Mouse (Mus musculus) heart, adult 18-20 months (tissue): Measurements from ENCODE around the gene Mgat4a. TPM values are rescaled to one million over a fixed set of nuclear protein-coding genes. Genes with fewer than 3 reads are reported as not detected.
A peak's percentile ranks its signal among the peaks of the same experiment; 100 is the strongest.
"Not testable (repeated sequence)": the region's sequence is repeated elsewhere in the genome, so short reads cannot be mapped to it uniquely, and the experiment has no call there.

ENCODE experiments used
- DNase-seq, 2 experiments: peaks; one replicate each; pipeline ENCODE4 v3.0.0; 2021 to 2022; ENCODE audit warnings: mixed read lengths in 1 of 2
- total RNA-seq, 2 experiments: library from RNA; stranded (reverse); gene quantifications; 2 replicates each; pipeline ENCODE4 v1.2.3; 2021

The Mgat4a gene
- total RNA-seq, 2 experiments from 2014 or later = 13.0 to 15.4 TPM

DNA sequence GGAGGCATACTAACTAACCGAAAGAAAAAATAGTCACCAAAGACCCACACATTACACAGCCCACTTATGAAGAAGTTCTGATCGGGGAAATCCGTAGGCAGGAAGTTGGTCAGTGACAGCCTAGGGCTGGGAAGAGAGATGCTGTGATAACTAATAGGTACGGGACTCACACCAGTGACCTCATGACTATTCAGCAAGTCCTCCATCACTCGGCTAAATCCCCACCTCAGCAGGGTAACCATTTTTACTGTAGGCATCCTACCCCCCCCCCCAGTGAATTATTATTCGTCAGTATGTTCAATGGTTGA, 8.3 kb downstream of the Mgat4a start:
- DNase-seq = no peak

DNA sequence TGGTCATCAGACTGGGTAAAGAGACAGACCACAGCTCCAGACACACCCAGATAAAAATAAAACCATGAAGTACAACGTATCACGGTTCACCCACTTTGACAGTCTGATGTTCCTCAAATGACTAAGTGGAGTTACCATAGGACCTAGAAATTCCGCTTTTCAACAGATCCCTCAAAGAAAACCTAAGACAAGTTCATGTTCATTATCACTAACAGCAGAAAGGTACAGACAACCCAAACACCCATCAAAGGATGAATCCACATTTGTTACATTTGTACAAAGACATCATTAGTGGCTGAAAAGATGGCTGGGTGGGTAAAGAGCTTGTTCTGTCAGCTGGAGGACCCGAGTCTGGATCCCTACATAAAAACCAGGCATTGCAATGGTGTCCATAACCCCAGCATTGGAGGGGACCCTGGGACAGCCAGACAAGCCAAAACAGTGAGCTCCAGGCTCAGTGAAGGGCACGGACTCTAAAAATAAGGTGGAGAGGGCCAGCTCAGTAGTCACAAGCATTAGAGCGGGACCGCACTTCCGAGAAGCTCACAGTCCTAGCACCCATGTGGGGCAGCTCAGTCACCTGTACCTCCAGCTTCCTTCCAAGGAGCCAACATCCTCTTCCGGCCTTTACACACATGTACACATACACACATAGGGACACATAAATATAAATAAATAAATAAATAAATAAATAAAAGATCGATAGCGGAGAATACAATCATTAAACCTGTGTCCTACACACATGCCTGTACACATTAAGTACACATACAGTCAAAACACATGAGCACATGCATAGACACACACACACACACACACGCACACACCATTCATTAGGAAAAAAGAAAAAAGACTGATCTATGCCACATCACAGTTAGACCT, 8.9 kb downstream of the Mgat4a start:
- DNase-seq = no peak

DNA sequence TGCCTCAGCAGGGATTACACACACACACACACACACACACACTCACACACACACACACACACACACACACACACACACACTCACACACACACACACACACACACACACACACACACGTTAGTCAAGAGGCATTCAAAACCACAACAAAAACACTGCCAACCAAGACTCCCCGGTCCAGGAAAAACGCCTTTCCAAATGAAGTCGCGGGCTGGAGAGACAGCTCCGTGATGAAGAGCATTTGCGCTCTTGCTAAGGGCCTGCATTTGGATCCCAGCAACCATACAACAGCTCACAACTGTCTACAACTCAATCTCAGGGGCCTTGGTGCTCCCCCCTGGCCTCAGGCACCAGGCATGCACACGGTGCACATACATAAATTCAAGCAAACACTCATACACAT, 10.8 kb downstream of the Mgat4a start:
- no peak for DNase-seq

DNA sequence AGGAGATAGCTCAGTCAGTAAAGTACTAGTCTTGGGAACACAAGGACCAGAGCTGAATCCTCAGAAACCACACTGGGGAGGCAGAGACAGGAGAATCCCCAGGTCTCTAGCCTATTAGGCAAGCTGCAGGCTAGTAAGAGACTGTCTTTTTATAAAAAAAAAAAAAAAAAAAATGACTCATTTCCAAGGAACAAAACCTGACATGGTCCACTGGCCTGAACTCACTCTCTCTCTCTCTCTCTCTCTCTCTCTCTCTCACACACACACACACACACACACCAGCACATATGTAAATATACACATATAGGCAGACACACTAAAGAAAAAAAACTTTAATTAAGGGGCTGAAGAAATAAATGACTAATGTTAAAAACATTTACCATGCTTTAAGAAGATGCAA, 14.6 kb downstream of the Mgat4a start:
- no peak for DNase-seq

DNA sequence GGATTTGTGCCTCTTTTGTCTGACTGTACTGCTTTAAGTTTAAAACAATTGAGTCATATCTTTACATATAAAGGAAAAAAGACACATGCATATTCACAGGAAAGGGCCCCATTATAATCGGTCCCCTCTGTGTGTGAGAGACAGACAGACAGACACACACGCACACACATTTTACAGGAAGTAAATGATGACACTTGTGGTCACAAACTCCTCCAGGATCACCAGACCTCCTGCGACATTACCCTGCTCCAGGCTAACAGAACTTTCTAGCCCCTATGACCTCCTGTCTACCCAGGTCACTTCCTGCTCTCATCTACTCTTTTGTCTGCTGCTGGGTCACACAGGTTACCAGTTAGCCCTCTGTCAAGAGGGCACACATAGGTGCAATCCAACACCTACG, 16.1 kb downstream of the Mgat4a start:
- DNase-seq = no peak

DNA sequence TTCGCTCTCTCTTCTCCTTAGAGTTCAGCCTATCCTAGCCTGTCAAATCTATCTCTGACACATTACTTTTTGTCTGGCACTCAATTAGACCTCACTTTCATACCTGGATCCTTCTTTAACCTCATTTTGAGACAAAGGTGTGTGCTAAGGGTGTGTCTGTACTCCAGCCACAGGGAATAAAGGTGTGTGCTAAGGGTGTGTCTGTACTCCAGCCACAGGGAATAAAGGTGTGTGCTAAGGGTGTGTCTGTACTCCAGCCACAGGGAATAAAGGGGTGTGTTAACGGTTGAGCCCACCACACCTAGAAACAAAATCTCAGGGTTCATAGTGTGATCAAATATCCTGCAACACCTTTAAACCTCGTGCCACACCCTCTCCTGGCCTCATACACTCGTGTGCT, 16.7 kb downstream of the Mgat4a start:
- not testable (repeated sequence) for DNase-seq

DNA sequence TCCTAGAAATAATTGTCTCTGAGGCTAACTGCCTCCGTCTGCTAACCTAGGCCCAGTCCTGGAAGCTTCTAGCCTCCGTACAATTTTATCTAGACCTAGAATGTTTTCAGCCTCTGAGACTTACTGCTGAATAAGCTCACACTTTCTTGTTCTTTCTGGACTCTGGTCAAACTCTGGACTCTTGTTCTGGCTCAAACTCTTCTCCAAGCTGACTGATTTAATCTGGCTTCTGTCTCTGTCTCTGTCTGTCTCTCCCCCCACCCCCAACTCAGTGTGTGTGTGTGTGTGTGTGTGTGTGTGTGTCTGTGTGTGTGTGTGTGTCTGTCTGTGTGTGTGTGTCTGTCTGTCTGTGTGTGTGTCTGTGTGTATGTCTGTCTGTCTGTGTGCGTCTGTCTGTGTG, 17.3 kb downstream of the Mgat4a start:
- not testable (repeated sequence) for DNase-seq

DNA sequence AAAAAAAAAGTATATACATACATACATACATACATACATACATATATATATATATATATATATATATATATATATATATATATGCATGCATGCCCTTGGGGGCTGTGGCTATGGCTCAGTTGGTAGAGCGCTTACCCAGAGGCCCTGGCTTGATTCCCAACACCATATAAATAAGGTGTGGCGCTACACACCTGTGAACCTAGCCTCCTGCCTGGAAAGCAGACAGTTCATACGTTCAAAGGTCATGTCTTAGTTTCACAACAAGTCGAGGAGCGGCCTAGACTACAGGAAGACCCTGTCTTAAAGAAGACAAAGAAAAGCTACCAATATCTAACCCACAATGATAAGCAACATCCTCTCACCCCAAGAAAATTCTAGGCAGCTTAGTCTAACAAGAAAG, 18.7 kb downstream of the Mgat4a start:
- no peak for DNase-seq

DNA sequence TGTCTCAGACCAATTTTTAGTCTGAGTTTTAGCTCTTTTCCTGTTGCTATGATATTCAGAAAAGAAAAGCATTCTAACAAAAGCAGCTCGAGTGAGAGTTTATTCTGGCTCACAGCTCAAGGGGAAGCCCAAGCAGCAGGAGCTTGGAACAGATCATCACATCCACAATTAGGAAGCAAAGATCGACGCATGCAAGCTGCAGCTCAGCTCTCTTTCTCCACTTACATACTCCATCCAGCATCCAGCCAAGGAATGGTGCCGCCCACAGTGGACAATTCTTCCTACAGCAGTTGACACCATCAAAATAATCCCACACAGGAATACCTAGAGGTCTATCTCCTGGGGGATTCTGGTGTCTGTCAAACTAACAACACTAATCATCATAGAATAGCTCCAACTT, 22.0 kb downstream of the Mgat4a start:
- no peak for DNase-seq

DNA sequence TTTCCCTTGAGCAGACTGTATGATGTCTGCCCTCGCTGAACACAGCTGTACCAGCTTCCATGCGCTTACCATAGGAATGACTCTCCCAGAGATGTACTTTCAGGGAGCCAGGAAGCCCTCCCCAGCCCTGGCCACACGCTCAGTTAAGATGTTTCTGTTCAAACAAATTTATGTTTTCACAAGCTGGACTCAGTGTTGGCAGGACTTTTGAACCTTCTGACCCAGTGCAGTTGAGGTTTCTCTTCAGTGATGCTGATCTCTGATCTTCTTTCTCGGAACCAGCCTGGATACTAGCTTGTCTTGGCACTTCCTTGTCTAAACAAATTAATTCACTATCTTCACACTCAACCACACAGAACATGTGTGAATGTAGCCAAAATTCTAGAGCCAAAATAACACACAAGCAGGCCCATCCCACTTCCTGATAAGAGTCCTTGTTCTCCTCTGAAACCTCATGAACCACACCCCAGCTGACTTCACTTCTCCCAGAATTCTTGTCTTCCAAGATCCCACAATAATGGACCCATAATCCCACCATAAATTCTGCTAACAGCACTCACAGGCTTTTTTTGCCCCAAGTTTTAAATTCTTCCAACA, 22.6 kb downstream of the Mgat4a start:
- DNase-seq = peak; percentile 57 to 83

DNA sequence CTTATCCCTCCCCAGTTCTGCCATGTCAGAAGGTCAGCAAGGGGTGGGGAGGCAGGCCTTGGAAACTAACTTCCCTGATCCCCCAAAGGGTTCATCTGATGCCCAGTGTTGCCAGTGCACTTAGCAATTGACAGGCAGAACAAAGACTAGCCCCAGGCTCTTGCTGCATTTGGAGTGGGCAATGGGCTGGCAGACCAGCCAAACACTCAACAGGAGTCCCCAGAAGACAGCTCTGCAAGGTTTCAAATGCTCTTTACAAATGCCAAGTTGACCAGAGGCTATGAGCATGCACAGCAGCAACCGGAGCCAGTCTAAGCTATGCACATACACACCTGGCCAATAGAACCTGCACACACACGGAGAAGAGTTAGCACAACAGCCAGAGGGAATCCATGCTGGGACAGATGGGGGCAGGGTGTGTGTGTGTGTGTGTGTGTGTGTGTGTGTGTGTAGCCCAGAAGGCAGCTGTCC, 27.8 kb downstream of the Mgat4a start:
- DNase-seq = no peak

DNA sequence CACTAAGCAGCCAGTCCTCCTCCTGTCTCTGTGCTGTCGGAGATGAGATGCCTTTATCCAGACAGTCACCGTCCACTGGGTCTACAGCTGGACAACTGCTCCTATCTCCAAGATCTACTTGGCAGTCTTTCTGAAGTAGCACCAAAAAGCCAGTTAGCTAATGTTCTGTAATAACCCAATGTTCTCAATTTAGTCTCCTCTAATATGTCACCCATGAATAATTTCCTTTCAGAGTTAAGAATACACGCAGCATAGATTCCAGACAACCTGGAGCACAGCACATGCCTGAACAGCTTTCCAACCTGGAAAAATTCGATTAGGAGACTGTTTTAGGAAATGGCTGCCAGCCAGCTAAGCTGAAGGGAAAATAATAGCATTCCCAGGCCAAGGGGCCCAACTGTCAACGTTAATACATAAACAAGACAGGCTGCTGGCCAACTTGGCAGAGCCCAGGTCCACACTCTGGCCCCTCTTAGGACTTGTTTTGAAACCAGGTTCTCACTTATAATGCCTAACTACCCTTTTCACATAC, 28.6 kb downstream of the Mgat4a start:
- peak; percentile 77 to 90 for DNase-seq

DNA sequence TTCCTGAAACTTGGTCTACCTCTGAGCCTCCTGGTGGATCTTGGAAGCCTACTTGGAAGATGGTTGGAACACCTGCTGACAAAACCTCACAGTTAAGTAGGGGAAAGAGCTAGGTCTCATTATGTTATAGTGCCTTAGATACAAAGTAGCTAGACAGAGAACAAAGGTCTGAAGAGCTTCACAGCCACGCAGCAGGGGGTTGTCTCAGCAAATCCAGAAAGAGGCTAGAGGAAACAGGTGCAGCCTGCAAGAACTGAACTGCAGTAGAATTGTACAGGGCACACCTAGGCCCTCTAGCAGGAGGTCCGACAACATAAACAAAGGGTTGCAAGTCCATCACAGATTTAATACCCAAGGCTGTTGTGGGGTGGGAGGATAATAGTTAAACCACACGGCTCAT, 30.6 kb downstream of the Mgat4a start:
- no peak for DNase-seq

DNA sequence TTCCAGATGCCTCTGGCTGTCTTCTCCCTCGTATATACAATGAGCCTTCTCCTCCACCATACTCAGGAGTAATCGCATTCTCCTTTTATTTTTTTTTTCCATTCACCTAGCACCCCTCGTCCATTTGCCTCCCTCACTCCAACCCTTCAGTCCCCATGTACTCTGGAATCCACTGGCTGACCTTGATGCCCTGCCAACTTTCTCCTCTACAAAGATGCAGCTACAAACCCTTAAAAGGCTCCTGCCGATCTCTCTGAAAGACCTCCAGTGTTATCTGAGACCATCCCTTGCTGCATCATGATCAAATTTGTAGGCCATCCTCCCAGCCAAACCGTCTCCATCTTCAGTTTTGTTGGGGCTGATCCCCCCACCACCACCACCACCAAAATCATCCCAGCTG, 31.4 kb downstream of the Mgat4a start:
- no peak for DNase-seq

DNA sequence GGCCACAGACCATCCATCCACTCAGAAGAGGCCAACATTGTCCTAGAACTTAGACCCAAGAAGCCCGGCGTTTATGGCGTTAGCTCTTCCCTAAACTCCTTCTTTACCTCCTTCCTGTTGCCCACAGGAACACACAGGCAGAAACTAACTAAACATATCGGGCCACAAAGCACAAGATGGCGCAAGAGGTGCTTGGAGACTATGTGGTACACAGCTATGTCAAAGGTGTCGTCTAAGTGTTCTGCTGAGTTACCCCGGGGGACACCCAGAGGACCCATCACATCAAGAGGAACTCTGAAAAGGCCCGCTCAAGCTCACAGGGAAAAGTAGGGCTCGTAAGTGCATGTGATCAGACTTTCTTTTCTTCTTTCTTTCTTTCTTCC, 35.5 kb downstream of the Mgat4a start:
- DNase-seq = peak in 1 of 2 experiments; percentile 27

DNA sequence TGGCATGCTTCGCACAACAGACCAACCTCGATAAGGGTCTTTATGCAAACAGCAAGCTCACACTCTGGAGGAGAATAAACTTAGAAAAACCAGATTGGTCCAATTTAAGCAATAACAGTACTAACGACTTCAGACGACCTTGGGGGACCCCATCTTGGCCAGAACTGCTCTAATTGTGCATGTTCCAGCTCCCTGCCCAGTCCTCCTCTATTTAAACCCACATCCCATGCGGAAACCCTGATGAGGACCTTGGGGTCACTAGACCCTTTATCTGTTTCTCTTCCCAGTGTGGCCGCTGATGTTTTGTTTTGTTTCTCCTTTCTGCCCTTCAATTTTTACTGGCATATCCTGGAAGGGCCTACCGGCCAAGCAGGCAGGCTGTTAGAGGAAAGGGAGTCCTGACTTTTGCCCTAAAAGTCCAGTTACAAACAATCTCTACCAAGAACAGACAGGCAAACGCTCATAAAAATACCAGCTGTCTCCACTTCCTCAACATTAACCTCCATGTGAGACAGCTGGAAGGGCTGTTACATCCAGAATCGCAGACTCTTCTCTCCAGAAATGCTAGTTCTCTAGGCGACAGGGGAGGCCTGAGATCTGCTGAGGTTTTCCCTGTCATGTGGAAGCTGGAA, 36.0 kb downstream of the Mgat4a start:
- DNase-seq = peak; percentile 45 to 66

DNA sequence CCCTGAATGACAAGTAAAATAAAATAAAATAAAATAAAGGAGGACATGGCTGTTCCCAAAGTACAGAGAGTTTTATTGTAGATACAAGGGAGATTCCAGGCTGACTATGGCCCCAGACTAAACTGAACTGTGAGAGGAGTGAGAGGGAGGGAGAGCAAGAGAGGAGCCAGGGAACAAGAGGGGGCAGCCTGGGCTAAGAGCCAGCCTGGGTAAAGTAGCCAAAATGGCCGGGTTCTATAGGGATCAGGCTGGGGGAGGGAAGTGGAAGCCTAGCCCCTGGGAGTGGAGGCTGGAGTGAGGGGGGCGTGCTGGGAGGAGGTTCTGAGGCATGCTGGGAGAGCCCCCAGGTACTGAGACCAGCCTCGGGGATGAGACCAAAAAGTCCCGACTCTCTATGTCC, 37.2 kb downstream of the Mgat4a start:
- no peak for DNase-seq

DNA sequence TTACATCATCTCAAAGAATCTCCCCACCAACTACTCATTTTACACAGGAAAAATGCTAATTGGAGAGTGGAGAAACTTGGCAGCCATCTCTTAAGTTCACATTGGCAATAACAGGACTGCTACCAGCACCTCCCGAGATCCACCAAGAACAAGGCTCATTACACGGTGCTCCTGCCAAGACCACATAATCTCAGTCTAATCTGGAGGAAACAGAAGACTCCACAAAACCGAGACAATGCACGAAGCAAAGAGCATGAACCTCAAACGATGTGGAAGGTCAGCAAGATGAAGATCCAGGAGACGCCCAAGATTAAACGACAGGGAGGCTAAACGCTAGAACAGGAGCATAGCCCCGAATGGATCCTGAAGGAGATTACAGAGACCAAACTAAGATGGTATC, 38.5 kb downstream of the Mgat4a start:
- peak; percentile 49 to 83 for DNase-seq

DNA sequence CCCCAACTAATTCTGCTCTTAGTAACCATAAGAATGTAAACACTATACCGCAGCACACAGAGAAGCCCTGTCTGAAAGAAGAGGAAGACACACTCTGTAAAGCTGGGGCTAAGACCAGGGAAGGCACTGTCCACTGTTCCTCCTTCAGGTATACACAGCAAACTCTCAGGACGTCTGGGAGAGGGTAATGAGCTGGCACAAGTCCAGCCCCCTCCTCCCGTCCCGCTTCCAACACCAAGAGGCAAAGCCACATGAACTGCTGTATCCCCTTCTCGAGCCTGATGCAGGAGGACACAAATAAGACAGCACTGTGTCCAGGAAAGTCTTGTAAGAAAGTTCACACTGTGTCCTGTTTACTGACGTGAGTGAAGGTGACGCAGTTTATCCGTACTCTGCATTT, 40.1 kb downstream of the Mgat4a start:
- no peak for DNase-seq

DNA sequence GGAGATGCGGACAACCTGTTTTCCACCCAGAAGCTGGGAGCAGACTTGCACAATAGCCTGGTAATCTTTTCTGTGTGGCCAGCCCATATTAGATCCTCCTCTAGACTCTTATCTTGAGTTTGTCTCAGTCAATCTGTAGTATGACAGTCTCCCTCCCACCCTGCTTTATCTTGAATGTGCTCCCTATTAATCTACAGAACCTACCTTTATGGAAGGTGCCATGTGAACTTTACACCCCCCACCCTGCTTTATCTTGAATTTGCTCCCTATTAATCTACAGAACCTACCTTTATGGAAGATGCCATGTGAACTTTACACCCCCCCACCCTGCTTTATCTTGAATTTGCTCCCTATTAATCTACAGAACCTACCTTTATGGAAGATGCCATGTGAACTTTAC, 41.4 kb downstream of the Mgat4a start:
- DNase-seq = not testable (repeated sequence)

DNA sequence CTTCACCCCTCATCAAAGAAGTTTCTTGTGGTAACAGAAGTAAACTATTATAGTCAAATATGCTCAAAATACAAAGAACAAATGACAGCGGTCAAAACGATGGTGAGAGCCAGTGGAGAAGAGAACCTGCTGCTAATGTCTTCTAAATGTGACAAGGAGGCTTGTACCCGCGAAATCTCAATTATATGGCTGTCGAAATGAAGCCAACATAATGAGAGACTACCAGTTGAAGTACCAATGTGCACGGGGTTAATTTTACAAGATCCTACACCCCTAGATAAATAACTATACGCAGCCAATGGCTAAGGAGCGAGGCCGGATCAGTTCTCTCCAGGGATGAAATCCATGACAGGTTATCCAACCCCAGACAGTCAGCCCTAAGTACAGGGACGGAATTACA, 41.9 kb downstream of the Mgat4a start:
- no peak for DNase-seq

DNA sequence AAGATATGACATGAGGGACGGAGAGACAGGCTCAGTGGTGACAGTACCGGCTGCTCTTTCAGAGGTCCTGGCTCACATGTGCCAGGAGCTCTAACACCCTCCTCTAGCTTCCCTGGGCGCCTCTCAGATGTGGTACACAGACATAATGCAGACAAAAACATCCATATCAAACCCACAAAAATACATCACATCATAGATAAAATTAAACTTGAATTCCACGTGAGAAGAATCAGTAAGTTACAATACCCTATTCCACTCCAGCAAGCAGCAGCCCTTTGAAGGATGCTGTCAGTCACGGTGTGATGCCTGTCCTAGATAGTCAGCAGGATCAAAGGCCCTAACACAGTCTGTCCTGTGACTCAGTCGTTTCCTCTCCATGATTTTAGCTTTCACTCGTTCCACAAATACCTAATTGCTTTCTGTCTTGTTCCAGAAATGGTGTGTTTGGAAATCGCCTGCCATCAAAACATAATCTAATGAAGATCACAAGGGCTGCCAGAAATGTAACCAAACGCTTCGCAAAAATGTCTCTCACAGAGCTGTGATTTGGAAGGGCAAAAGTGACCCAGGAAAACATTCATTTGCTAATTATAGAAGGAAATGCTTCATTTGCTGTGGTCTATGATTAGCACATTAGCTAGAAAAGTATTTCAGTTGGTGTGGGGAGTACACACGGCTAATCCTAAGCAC, 44.1 kb downstream of the Mgat4a start:
- DNase-seq = no peak
